Mouse (Mus musculus) bone marrow macrophage, adult 2 months (primary cell): Measurements from ENCODE around the gene Cers3.

Experiments
- CTCF ChIP-seq: IDR thresholded peaks from 2 replicates; pipeline ENCODE4 v1.5.1; 2012; ENCODE audit warnings: low read depth, mild to moderate bottlenecking, low read length, moderate library complexity
- POLR2A ChIP-seq: IDR thresholded peaks from 2 replicates; pipeline ENCODE4 v1.6.1; 2012; ENCODE audit warnings: mild to moderate bottlenecking, low read depth, low read length, borderline replicate concordance

- TF ChIP-seq CTCF (no peak), POLR2A (no peak)
Measured at GRCm38 (mm10) chr7:66769902-66770301, 26.6 kb downstream of the Cers3 start.
